8 mouse cellular contexts compared by ENCODE assay signal in genomic region chr1:89656643-89657321, GRCm38 (mm10).
DNase-seq lines count a peak whose midpoint lies in the region; ATAC-seq and TF ChIP-seq lines count a peak whose summit lies in the region.

No protein-coding gene starts in this region.

- TF ChIP-seq POLR2A in embryonic fibroblast, embryonic 13.5 days (IDR thresholded peaks at IDR 0.05; ENCODE audit: low read depth, low read length): peak; percentile 49; the same call in 1 of the 2 replicates

- no peaks in the 10 kb centered on the region for H3K27me3 ChIP-seq in hindbrain, embryonic 15.5 days
- no peaks in the 10 kb centered on the region for H3K27me3 ChIP-seq in hindbrain, embryonic 11.5 days (ENCODE audit: control insufficient read depth, insufficient read depth, low read length)
- no peaks in the 10 kb centered on the region for H3K27me3 ChIP-seq in neural tube, embryonic 14.5 days (ENCODE audit: control insufficient read depth, insufficient read depth, low read length)

- no peak overlapping the region for H3K27ac ChIP-seq in hindbrain, embryonic 15.5 days (replicated peaks)
- no peak overlapping the region for H3K27ac ChIP-seq in hindbrain, embryonic 11.5 days (ENCODE audit: low read depth, low read length)
- peak overlapping the region; percentile 89 for H3K27ac ChIP-seq in embryonic fibroblast, embryonic 13.5 days (ENCODE audit: insufficient read depth, low read length)
- peak overlapping the region; percentile 25; the same call in 1 of the 2 replicates for H3K27ac ChIP-seq in neural tube, embryonic 14.5 days (ENCODE audit: low read depth, low read length)

- peaks cover 13% of the 10 kb centered on the region; the same call in 1 of the 2 replicates for H3K4me1 ChIP-seq in hindbrain, embryonic 15.5 days (replicated peaks)
- H3K4me1 ChIP-seq in hindbrain, embryonic 11.5 days (replicated peaks; ENCODE audit: control insufficient read depth, insufficient read depth, low read length): no peaks in the 10 kb centered on the region
- 0 out of 2 replicates have a peak, but pooled peaks cover 3% of the 10 kb centered on the region for H3K4me1 ChIP-seq in embryonic fibroblast, embryonic 13.5 days (ENCODE audit: control insufficient read depth, insufficient read depth, low read length)
- peaks cover 4% of the 10 kb centered on the region; the same call in 1 of the 2 replicates for H3K4me1 ChIP-seq in neural tube, embryonic 14.5 days (ENCODE audit: control insufficient read depth, insufficient read depth, low read length)

- no peak overlapping the region for H3K4me3 ChIP-seq in hindbrain, embryonic 15.5 days
- H3K4me3 ChIP-seq in hindbrain, embryonic 11.5 days (ENCODE audit: low read depth, low read length): no peak overlapping the region
- H3K4me3 ChIP-seq in embryonic fibroblast, embryonic 13.5 days (ENCODE audit: insufficient read depth, low read length): no peak overlapping the region
- no peak overlapping the region for H3K4me3 ChIP-seq in neural tube, embryonic 14.5 days (ENCODE audit: low read depth, low read length)

- DNase-seq in hindbrain, embryonic 11.5 days (ENCODE audit: low spot score): no peak
- DNase-seq in adipocyte (ENCODE audit: low spot score): peak; percentile 34
- DNase-seq in layer of hippocampus, adult 9-11 months: peak; percentile 63
- DNase-seq in spleen, postnatal 14 days (ENCODE audit: low spot score in 2 of 2): no peak
- DNase-seq in urinary bladder, adult 18-20 months (ENCODE audit: low spot score in 2 of 2): no peak

- H3K9me3 ChIP-seq in hindbrain, embryonic 15.5 days: no peaks in the 10 kb centered on the region
- H3K9me3 ChIP-seq in hindbrain, embryonic 11.5 days (ENCODE audit: control insufficient read depth, low read length): no peaks in the 10 kb centered on the region
- H3K9me3 ChIP-seq in neural tube, embryonic 14.5 days (ENCODE audit: control insufficient read depth, low read length): no peaks in the 10 kb centered on the region

- no peak for TF ChIP-seq CTCF in embryonic fibroblast, embryonic 13.5 days (IDR thresholded peaks at IDR 0.05; ENCODE audit: borderline replicate concordance, insufficient read depth, low read length)

- 0 out of 2 replicates have a peak, but pooled peaks have one; percentile 40 for ATAC-seq in hindbrain, embryonic 15.5 days (ENCODE audit: low FRiP score, low read depth)
- ATAC-seq in hindbrain, embryonic 11.5 days (ENCODE audit: low FRiP score): no peak
- ATAC-seq in neural tube, embryonic 14.5 days (ENCODE audit: low read depth): peak; percentile 66; the same call in 1 of the 2 replicates

- no peak overlapping the region for H3K9ac ChIP-seq in hindbrain, embryonic 15.5 days
- no peak overlapping the region for H3K9ac ChIP-seq in hindbrain, embryonic 11.5 days (ENCODE audit: low read depth, low read length)
- H3K9ac ChIP-seq in neural tube, embryonic 14.5 days (replicated peaks; ENCODE audit: low read depth, low read length): no peak overlapping the region

- no peak overlapping the region for H3K4me2 ChIP-seq in hindbrain, embryonic 15.5 days
- no peak overlapping the region for H3K4me2 ChIP-seq in hindbrain, embryonic 11.5 days (replicated peaks; ENCODE audit: low read depth, low read length)
- H3K4me2 ChIP-seq in neural tube, embryonic 14.5 days (ENCODE audit: low read depth, low read length): no peak overlapping the region

- 38% methylated on average over 11 of the region's 11 CpGs for WGBS in hindbrain, embryonic 15.5 days
- 53% methylated on average over 11 of the region's 11 CpGs for WGBS in hindbrain, embryonic 11.5 days
- 29% methylated on average over 11 of the region's 11 CpGs for WGBS in neural tube, embryonic 14.5 days

- H3K36me3 ChIP-seq in hindbrain, embryonic 15.5 days: no peaks in the 10 kb centered on the region
- no peaks in the 10 kb centered on the region for H3K36me3 ChIP-seq in hindbrain, embryonic 11.5 days (ENCODE audit: control insufficient read depth, insufficient read depth, low read length)
- no peaks in the 10 kb centered on the region for H3K36me3 ChIP-seq in neural tube, embryonic 14.5 days (ENCODE audit: control insufficient read depth, insufficient read depth, low read length)

Comparison
In these comparisons a context has a peak if more than half of its experiments do, and no peak if none do; other contexts are left out.
1. H3K27ac ChIP-seq: peak in embryonic fibroblast, embryonic 13.5 days (single experiment) and neural tube, embryonic 14.5 days (single experiment); none in hindbrain, embryonic 15.5 days (single experiment) and hindbrain, embryonic 11.5 days (single experiment).
2. DNase-seq: peak in adipocyte (single experiment) and layer of hippocampus, adult 9-11 months (single experiment); none in hindbrain, embryonic 11.5 days (single experiment), spleen, postnatal 14 days (0 of 2) and urinary bladder, adult 18-20 months (0 of 2).